Mouse (Mus musculus) midbrain, embryonic 15.5 days (tissue): ENCODE measurements around the gene Fgfr2. TPM values are rescaled to one million over a fixed set of nuclear protein-coding genes. Genes with fewer than 3 reads are reported as not detected.
"Not testable (repeated sequence)": the region's sequence is repeated elsewhere in the genome, so short reads cannot be mapped to it uniquely, and the experiment has no call there.

Experiments
- ATAC-seq: fragments of 200-750 bp; cut with Nextera tagmentation; replicated peaks from 2 replicates; pipeline ENCODE4 v1.8.0; 2017; ENCODE audit warnings: moderate TSS enrichment
- H3K27ac ChIP-seq: fragments of 300-500 bp; sonication (generic); 2 replicates; pipeline ENCODE4 v1.5.1; 2015; ENCODE audit warnings: mild to moderate bottlenecking, inconsistent platforms
- H3K27me3 ChIP-seq: fragments of 300-500 bp; sonication (generic); replicated peaks from 2 replicates; pipeline ENCODE4 v1.6.1; 2015; ENCODE audit warnings: inconsistent platforms
- H3K36me3 ChIP-seq: fragments of 300-500 bp; sonication (generic); replicated peaks from 2 replicates; pipeline ENCODE4 v1.6.1; 2015; ENCODE audit warnings: inconsistent platforms
- H3K4me1 ChIP-seq: fragments of 300-500 bp; sonication (generic); 2 replicates; pipeline ENCODE4 v1.6.1; 2015; ENCODE audit warnings: inconsistent platforms
- H3K4me2 ChIP-seq: fragments of 300-500 bp; sonication (generic); 2 replicates; pipeline ENCODE4 v1.6.1; 2015; ENCODE audit warnings: inconsistent platforms, mild to moderate bottlenecking, moderate library complexity
- H3K4me3 ChIP-seq: fragments of 300-500 bp; sonication (generic); 2 replicates; pipeline ENCODE4 v1.5.1; 2015; ENCODE audit warnings: mild to moderate bottlenecking, inconsistent platforms
- H3K9ac ChIP-seq: fragments of 300-500 bp; sonication (generic); 2 replicates; pipeline ENCODE4 v1.6.1; 2015; ENCODE audit warnings: mild to moderate bottlenecking, inconsistent platforms
- H3K9me3 ChIP-seq: fragments of 300-500 bp; sonication (generic); 2 replicates; pipeline ENCODE4 v1.6.1; 2016; ENCODE audit warnings: inconsistent platforms
- WGBS: fragments of 180-500 bp; shearing (Covaris S2); methylation state at CpG from one replicate; pipeline ENCODE4 v1.1.7; 2015; ENCODE audit warnings: mixed read lengths; 5-methylcytosine and 5-hydroxymethylcytosine counted together
- polyA plus RNA-seq: library from polyadenylated mRNA; unstranded; fragments of >200 nt; fragmentation: Nextera tagmentation; extraction: Ambion mirVana; gene quantifications from 2 replicates; pipeline ENCODE4 v1.2.1, GENCODE M21; 2015

The Fgfr2 gene
- polyA plus RNA-seq, 1 experiment from 2014 or later = 23.3 TPM

DNA sequence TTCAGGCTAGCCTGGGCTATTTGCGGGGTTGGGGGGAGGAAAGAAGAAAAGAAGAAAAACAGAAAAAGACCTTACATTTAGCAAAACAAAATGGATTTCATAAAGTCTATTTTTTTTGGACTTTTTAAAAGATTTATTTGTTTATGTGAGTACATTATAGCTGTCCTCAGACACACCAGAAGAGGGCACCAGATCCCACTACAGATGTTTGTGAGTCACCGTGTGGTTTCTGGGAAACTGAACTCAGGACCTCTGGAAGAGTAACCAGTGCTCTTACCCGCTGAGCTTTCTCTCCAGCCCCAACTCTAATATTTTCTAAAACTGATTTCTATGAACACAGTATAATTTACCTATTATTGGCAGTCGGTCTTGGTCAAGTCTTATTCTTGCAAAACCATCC is 2588.0 kb downstream of the Fgfr2 start:
- H3K36me3 ChIP-seq = peaks cover 21% of the 10 kb centered on the region
- no peaks in the 10 kb centered on the region for H3K4me1 ChIP-seq
- no peaks in the 10 kb centered on the region for H3K27me3 ChIP-seq
- H3K4me3 ChIP-seq = no peak overlapping the region
- H3K9me3 ChIP-seq = no peaks in the 10 kb centered on the region
- H3K4me2 ChIP-seq = no peak overlapping the region
- H3K9ac ChIP-seq = no peak overlapping the region
- H3K27ac ChIP-seq = no peak overlapping the region
- 88% methylated on average over 4 of the region's 4 CpGs for WGBS
- ATAC-seq = no peak

DNA sequence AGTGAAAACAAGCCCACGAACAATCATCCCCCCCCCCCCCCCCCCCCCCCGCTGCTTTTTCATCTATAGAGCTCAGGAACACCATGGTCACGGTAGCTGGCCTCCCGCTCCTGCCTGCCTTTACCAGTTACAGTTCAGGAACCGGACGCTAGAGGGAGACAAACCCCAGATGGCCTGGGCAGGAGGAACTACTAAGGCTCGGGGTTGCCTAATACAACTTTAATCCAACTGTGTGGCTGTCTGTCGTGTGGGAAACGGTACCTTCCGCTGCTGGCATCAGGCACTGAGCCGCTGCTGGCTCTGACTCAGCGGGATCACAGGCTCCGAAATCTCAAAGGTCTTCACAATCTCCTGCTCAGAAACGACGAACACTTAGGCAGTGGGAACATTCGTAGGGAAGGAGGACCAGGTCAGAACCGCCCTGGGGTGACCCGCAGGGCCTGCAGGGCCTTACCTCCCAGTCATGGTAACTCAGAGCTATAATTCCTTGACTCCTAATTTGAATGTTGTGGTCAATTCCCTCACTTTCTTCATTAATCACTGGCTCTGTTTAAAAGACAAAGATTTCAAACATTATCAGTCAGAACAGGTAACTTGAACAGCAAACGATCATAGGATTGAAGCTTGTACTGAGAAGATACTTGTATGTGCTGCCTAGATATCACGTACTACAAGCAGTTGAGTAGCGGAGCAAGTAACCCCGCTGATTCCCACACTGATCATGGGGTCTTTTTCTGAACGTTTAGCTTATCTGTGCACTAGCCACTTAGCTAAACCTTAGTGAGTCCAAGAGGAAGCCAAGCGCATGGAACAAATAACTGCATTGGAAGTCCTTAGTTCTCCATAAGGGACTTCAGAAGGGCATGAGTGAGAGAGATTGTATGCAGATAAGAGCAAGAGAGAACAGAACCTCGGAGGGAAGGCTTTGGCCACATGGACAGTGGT is 2589.6 kb downstream of the Fgfr2 start:
- no peak overlapping the region for H3K4me2 ChIP-seq
- no peaks in the 10 kb centered on the region for H3K27me3 ChIP-seq
- H3K4me1 ChIP-seq = no peaks in the 10 kb centered on the region
- WGBS = 41% methylated on average over 24 of the region's 25 CpGs
- no peaks in the 10 kb centered on the region for H3K9me3 ChIP-seq
- H3K4me3 ChIP-seq = no peak overlapping the region
- H3K27ac ChIP-seq = no peak overlapping the region
- peaks cover 17% of the 10 kb centered on the region for H3K36me3 ChIP-seq
- H3K9ac ChIP-seq = no peak overlapping the region
- ATAC-seq = peak; percentile 63

DNA sequence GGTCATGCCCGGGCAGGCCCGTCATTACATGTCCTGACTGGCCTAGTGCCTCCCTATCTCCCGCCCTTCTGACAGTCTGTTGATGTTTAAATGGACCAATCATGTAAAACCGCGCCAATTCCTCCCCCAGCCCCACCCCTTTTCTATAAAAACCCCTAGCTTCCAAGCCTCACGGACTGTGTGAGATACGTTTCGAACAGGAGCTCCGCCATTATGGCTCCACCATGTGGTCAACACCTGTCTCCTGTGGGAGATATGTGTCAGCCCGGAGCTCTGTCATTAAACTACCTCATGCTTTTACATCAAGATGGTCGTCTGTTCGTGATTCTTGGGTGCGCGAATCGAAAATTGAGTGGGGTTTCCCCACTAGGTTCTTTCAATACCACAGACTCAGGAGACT is 2592.0 kb downstream of the Fgfr2 start:
- not testable (repeated sequence) for H3K36me3 ChIP-seq, H3K9ac ChIP-seq, H3K4me1 ChIP-seq, ATAC-seq, H3K27ac ChIP-seq, H3K4me2 ChIP-seq, H3K9me3 ChIP-seq, H3K4me3 ChIP-seq, H3K27me3 ChIP-seq
- WGBS = 98% methylated on average over 15 of the region's 15 CpGs

DNA sequence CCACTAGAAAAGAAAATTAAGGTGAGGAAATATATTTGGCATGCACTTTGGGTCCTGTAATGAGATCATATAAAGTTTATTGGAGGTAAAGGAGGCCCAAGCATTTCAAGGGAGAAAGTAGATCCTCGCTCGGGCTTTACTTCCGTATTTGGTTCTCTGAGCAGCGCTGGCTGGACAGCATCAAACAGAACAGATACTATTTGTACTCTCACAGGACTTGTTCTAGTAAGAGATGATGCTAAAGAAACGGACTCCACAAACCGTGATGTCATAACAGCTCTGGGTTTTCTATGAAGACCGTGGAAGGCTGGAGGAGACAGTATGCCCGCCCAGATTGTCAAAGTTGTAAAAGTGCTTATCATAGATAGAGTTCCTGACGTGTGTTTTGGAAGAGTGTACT is 2595.8 kb downstream of the Fgfr2 start:
- WGBS = 86% methylated on average over 9 of the region's 9 CpGs
- Histone ChIP-seq H3K27me3 (no peaks in the 10 kb centered on the region), H3K27ac (no peak overlapping the region), H3K4me3 (no peak overlapping the region), H3K4me1 (no peaks in the 10 kb centered on the region), H3K36me3 (peaks cover 6% of the 10 kb centered on the region; the same call in 1 of the 2 replicates), H3K4me2 (no peak overlapping the region), H3K9ac (no peak overlapping the region), H3K9me3 (no peaks in the 10 kb centered on the region)
- ATAC-seq = no peak

GRCm38 (mm10) chr7:130523451-130523850 is 2599.7 kb downstream of the Fgfr2 start:
- 94% methylated on average over 8 of the region's 8 CpGs for WGBS
- Histone ChIP-seq H3K9me3 (no peaks in the 10 kb centered on the region), H3K9ac (no peak overlapping the region), H3K36me3 (no peaks in the 10 kb centered on the region), H3K4me2 (no peak overlapping the region), H3K4me3 (no peak overlapping the region), H3K4me1 (peaks cover 5% of the 10 kb centered on the region), H3K27me3 (no peaks in the 10 kb centered on the region), H3K27ac (no peak overlapping the region)
- no peak for ATAC-seq

DNA sequence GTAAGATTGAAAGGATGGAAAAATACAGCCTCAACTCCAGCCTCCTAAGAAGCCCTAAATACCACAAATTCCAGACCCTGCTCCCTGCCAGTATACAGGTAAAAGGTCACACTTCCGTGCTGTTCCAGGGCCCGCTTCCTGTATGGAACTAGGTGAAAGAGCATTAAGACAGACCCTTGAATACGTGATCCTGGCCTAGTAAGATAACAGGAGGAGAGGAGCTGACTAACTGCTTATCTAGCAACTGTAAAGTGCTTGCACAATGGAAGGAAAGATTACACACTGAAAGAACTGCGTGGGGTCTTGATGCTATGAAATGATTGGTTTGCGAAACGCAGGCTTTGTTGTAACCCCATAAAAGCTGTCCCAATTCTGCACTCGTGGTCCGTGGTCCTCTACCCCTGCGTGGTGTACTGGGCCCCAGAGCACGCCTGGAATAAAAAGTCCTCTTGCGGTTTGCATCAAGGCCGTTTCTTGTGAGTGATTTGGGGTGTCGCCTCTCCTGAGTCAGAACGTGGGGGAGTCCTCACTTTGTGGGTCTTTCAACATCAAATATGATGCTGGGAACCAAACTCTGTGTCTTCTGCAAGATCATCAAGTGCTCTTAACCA is 2602.2 kb downstream of the Fgfr2 start:
- Histone ChIP-seq H3K4me2 (no peak overlapping the region), H3K4me3 (no peak overlapping the region), H3K9ac (no peak overlapping the region), H3K27me3 (no peaks in the 10 kb centered on the region), H3K36me3 (no peaks in the 10 kb centered on the region), H3K9me3 (no peaks in the 10 kb centered on the region), H3K4me1 (peaks cover 26% of the 10 kb centered on the region), H3K27ac (no peak overlapping the region)
- ATAC-seq = no peak
- 93% methylated on average over 14 of the region's 14 CpGs for WGBS

- H3K9me3 ChIP-seq = no peaks in the 10 kb centered on the region
- peak within 1 kb of the TSS; percentile 87 for H3K4me3 ChIP-seq
- peaks cover 26% of the 10 kb centered on the region for H3K4me1 ChIP-seq
- peak within 1 kb of the TSS; percentile 96 for H3K9ac ChIP-seq
- no peaks in the 10 kb centered on the region for H3K27me3 ChIP-seq
- ATAC-seq = no peak
- 20% methylated on average over 20 of the region's 20 CpGs for WGBS
- peak within 1 kb of the TSS; percentile 97 for H3K27ac ChIP-seq
- H3K4me2 ChIP-seq = peak within 1 kb of the TSS; percentile 87
- 0 out of 2 replicates have a peak, but pooled peaks cover 2% of the 10 kb centered on the region for H3K36me3 ChIP-seq
Measured at GRCm38 (mm10) chr7:130520049-130520425, 2603.1 kb downstream of the Fgfr2 start, which contains the start of gene Ate1. Ate1 (minus strand) TSS chr7:130520369.

DNA sequence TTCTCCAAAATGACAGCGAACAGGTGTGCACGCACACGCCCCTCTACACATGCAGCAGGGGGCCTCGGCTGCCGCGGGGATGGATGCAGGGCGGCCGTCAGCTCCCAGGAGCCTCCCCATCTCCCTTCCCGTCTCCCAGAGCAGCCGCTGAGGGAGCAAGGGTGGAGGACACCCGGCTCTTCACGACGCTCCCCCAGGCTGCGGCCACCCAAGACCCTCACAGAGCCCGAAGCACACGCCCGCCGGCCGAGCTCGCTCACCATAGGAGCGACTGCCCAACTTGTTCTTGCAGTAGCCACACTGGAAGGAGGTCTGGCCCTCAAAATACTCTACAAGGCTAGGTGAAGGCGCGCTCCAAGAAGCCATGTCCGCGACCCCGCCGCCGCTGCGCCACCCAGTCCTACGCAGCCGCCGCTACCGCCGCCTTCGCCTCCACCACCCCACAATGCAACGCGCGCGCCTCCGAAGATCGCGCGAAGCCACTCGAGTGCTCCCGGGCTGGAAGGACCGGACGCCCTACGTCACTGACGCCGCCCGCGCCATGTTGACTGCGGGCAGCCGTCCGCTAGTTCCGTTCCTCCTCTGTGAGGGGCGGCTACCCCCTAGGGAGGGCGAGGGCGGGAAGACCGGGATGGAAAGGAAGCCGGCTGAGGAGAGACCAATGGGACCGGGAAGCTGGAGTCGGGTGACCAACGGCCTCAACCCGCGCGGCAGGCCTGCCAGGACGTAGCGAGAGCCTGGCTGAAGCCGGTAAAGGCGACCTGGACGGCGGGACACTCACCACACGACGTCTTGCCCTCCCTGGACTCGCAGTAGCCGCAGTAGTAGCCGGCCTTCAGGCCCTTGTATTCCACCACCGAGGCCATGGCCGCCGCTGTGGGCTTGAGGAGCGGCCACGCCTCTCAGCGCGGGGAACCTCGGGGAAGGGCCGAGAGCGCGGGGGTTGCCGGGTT is 2603.8 kb downstream of the Fgfr2 start:
- Histone ChIP-seq H3K9ac (peak overlapping the region; percentile 96), H3K9me3 (no peaks in the 10 kb centered on the region), H3K4me3 (peak overlapping the region; percentile 87), H3K4me2 (peak overlapping the region; percentile 87), H3K27me3 (no peaks in the 10 kb centered on the region), H3K27ac (peak overlapping the region; percentile 97), H3K4me1 (peaks cover 26% of the 10 kb centered on the region), H3K36me3 (0 out of 2 replicates have a peak, but pooled peaks cover 3% of the 10 kb centered on the region)
- peak; percentile 99 for ATAC-seq
- WGBS = under 1% methylated on average over 89 of the region's 90 CpGs

GRCm38 (mm10) chr7:130518213-130519095 is 2604.7 kb downstream of the Fgfr2 start:
- peaks cover 26% of the 10 kb centered on the region for H3K4me1 ChIP-seq
- 41% methylated on average over 26 of the region's 26 CpGs for WGBS
- H3K4me2 ChIP-seq = peak overlapping the region; percentile 87
- 0 out of 2 replicates have a peak, but pooled peaks cover 3% of the 10 kb centered on the region for H3K36me3 ChIP-seq
- no peak for ATAC-seq
- H3K27me3 ChIP-seq = no peaks in the 10 kb centered on the region
- peak overlapping the region; percentile 97 for H3K27ac ChIP-seq
- H3K9ac ChIP-seq = peak overlapping the region; percentile 96
- H3K9me3 ChIP-seq = no peaks in the 10 kb centered on the region
- H3K4me3 ChIP-seq = peak overlapping the region; percentile 87

GRCm38 (mm10) chr7:130510243-130510642 is 2612.9 kb downstream of the Fgfr2 start:
- Histone ChIP-seq H3K27me3 (no peaks in the 10 kb centered on the region), H3K9me3 (no peaks in the 10 kb centered on the region), H3K4me2 (no peak overlapping the region), H3K36me3 (peaks cover 26% of the 10 kb centered on the region; the same call in 1 of the 2 replicates), H3K9ac (no peak overlapping the region), H3K4me1 (no peaks in the 10 kb centered on the region), H3K4me3 (no peak overlapping the region), H3K27ac (no peak overlapping the region)
- ATAC-seq = no peak
- WGBS = 96% methylated on average over 5 of the region's 5 CpGs

GRCm38 (mm10) chr7:130503006-130503405 is 2620.1 kb downstream of the Fgfr2 start:
- H3K4me1 ChIP-seq = no peaks in the 10 kb centered on the region
- H3K9me3 ChIP-seq = no peaks in the 10 kb centered on the region
- H3K9ac ChIP-seq = no peak overlapping the region
- no peak overlapping the region for H3K27ac ChIP-seq
- no peak overlapping the region for H3K4me3 ChIP-seq
- 96% methylated on average over 5 of the region's 5 CpGs for WGBS
- no peak overlapping the region for H3K4me2 ChIP-seq
- H3K36me3 ChIP-seq = peaks cover 33% of the 10 kb centered on the region
- no peaks in the 10 kb centered on the region for H3K27me3 ChIP-seq
- no peak for ATAC-seq
